Mouse (Mus musculus) thymus, adult 2 months (tissue): ENCODE results near the gene Atg16l2. TPM values are rescaled to one million over a fixed set of nuclear protein-coding genes. Genes with fewer than 3 reads are reported as not detected.
A peak's percentile ranks its signal among the peaks of the same experiment; 100 is the strongest.

Experiments used
- DNase-seq: peaks from one replicate; pipeline ENCODE4 v3.0.0; 2021
- H3K27ac ChIP-seq: fragments of 200-500 bp; 2 replicates; pipeline ENCODE4 v1.5.1; 2012; ENCODE audit warnings: low read length, control low read depth; ENCODE audit not compliant: control insufficient read depth, insufficient read depth
- H3K27me3 ChIP-seq: fragments of 200-500 bp; 2 replicates; pipeline ENCODE4 v1.6.1; 2012; ENCODE audit warnings: mild to moderate bottlenecking, low read length, moderate library complexity, mixed read lengths; ENCODE audit not compliant: control insufficient read depth, insufficient read depth
- H3K36me3 ChIP-seq: fragments of 200-500 bp; 2 replicates; pipeline ENCODE4 v1.6.1; 2012; ENCODE audit warnings: mild to moderate bottlenecking, low read length, moderate library complexity; ENCODE audit not compliant: control insufficient read depth, insufficient read depth
- H3K4me1 ChIP-seq: fragments of 200-500 bp; replicated peaks from 2 replicates; pipeline ENCODE4 v1.6.1; 2012; ENCODE audit warnings: low read length; ENCODE audit not compliant: control insufficient read depth, insufficient read depth
- H3K4me3 ChIP-seq: fragments of 200-500 bp; 2 replicates; pipeline ENCODE4 v1.5.1; 2012; ENCODE audit warnings: mild to moderate bottlenecking, low read length, control low read depth, moderate library complexity; ENCODE audit not compliant: control insufficient read depth, insufficient read depth
- CTCF ChIP-seq: fragments of 200-500 bp; IDR thresholded peaks from 2 replicates; pipeline ENCODE4 v1.5.1; 2012; ENCODE audit warnings: mild to moderate bottlenecking, control low read depth, low read length, moderate library complexity, borderline replicate concordance; ENCODE audit not compliant: control insufficient read depth, poor library complexity, insufficient read depth; ENCODE audit errors: extremely low read depth
- POLR2A ChIP-seq: fragments of 200-500 bp; IDR thresholded peaks from 2 replicates; pipeline ENCODE4 v1.6.1; 2012; ENCODE audit warnings: mild to moderate bottlenecking, low read length, control low read depth, moderate library complexity; ENCODE audit not compliant: control insufficient read depth, poor library complexity, insufficient read depth; ENCODE audit errors: extremely low read depth
- WGBS: fragments of 180-500 bp; shearing (Covaris S2); methylation state at CpG from one replicate; pipeline ENCODE4 v1.1.7; 2018; 5-methylcytosine and 5-hydroxymethylcytosine counted together
- polyA plus RNA-seq: library from polyadenylated mRNA; depleted of rRNA; stranded (reverse); fragments of >200 nt; gene quantifications from 2 replicates; pipeline ENCODE4 v1.2.3, GENCODE M21; 2012

Gene Atg16l2
- polyA plus RNA-seq, 1 experiment: 89.9 TPM

- Histone ChIP-seq H3K27ac (no peak overlapping the region), H3K27me3 (no peaks in the 10 kb centered on the region), H3K4me1 (no peaks in the 10 kb centered on the region), H3K4me3 (no peak overlapping the region), H3K36me3 (peaks cover 14% of the 10 kb centered on the region)
- WGBS: 76% methylated on average over 4 of the region's 4 CpGs
- no peak for TF ChIP-seq POLR2A
- TF ChIP-seq CTCF: peak; percentile 68; the same call in 1 of the 2 replicates
- DNase-seq: peak; percentile 40
These were observed 13.6 kb downstream of the Atg16l2 start for GRCm38 (mm10) chr7:101288436-101288835.

- no peak overlapping the region for H3K4me3 ChIP-seq
- WGBS: 85% methylated on average over 2 of the region's 2 CpGs
- TF ChIP-seq POLR2A (no peak), CTCF (no peak)
- no peak overlapping the region for H3K27ac ChIP-seq
- no peaks in the 10 kb centered on the region for H3K27me3 ChIP-seq
- no peak for DNase-seq
- no peaks in the 10 kb centered on the region for H3K4me1 ChIP-seq
- peaks cover 20% of the 10 kb centered on the region for H3K36me3 ChIP-seq
These were observed 14.2 kb downstream of the Atg16l2 start for GRCm38 (mm10) chr7:101287820-101288219.

GRCm38 (mm10) chr7:101286891-101287290 is 15.2 kb downstream of the Atg16l2 start:
- no peak for TF ChIP-seq POLR2A
- H3K36me3 ChIP-seq: peaks cover 30% of the 10 kb centered on the region

GRCm38 (mm10) chr7:101284504-101284903 is 17.5 kb downstream of the Atg16l2 start:
- H3K4me3 ChIP-seq: no peak overlapping the region
- 97% methylated on average over 1 of the region's 1 CpGs for WGBS

More at GRCm38 (mm10) chr7:101286891-101287290, 15.2 kb downstream of the Atg16l2 start:
- DNase-seq: no peak
- WGBS: 95% methylated on average over 4 of the region's 4 CpGs
- Histone ChIP-seq H3K4me1 (no peaks in the 10 kb centered on the region), H3K27ac (no peak overlapping the region), H3K4me3 (no peak overlapping the region), H3K27me3 (no peaks in the 10 kb centered on the region)

GRCm38 (mm10) chr7:101282721-101283120 is 19.3 kb downstream of the Atg16l2 start:
- WGBS: 98% methylated on average over 3 of the region's 3 CpGs
- Histone ChIP-seq H3K27me3 (no peaks in the 10 kb centered on the region), H3K36me3 (peaks cover 33% of the 10 kb centered on the region), H3K4me1 (no peaks in the 10 kb centered on the region), H3K4me3 (no peak overlapping the region), H3K27ac (no peak overlapping the region)
- TF ChIP-seq CTCF (no peak), POLR2A (no peak)
- DNase-seq: no peak

More at GRCm38 (mm10) chr7:101284504-101284903, 17.5 kb downstream of the Atg16l2 start:
- Histone ChIP-seq H3K27ac (no peak overlapping the region), H3K4me1 (no peaks in the 10 kb centered on the region), H3K36me3 (peaks cover 26% of the 10 kb centered on the region), H3K27me3 (no peaks in the 10 kb centered on the region)
- TF ChIP-seq POLR2A: no peak
- no peak for TF ChIP-seq CTCF
- DNase-seq: no peak

- DNase-seq: no peak
- Histone ChIP-seq H3K4me3 (no peak overlapping the region), H3K4me1 (peaks cover 6% of the 10 kb centered on the region), H3K36me3 (peaks cover 15% of the 10 kb centered on the region; the same call in 1 of the 2 replicates), H3K27ac (no peak overlapping the region), H3K27me3 (no peaks in the 10 kb centered on the region)
- 94% methylated on average over 8 of the region's 8 CpGs for WGBS
- TF ChIP-seq CTCF: no peak
- no peak for TF ChIP-seq POLR2A
These were observed 29.4 kb downstream of the Atg16l2 start for GRCm38 (mm10) chr7:101272466-101273160.
